Mouse (Mus musculus) CH12.LX (cell line): ENCODE measurements around the gene Eps8l3. TPM values are rescaled to one million over a fixed set of nuclear protein-coding genes. Genes with fewer than 3 reads are reported as not detected.

Experiments used
- DNase-seq: peaks from one replicate; pipeline ENCODE4 v3.0.0-alpha.2; 2013; ENCODE audit errors: extremely low read depth
- H3K27ac ChIP-seq: 2 replicates; pipeline ENCODE4 v1.5.1; 2012; ENCODE audit warnings: low read depth, mild to moderate bottlenecking, control low read depth, moderate library complexity; ENCODE audit not compliant: insufficient read depth
- H3K27me3 ChIP-seq: replicated peaks from 2 replicates; pipeline ENCODE3; 2012; ENCODE audit warnings: inconsistent platforms
- H3K36me3 ChIP-seq, 2 experiments: replicated peaks in 1 of 2; 2 replicates each; pipeline versions ENCODE3 to v1.6.1; 2012; ENCODE audit warnings: inconsistent platforms in 1 of 2, low read length in 1 of 2, mild to moderate bottlenecking in 1 of 2, mixed read lengths in 1 of 2, moderate library complexity in 1 of 2; ENCODE audit not compliant: control insufficient read depth in 1 of 2, insufficient read depth in 1 of 2
- H3K4me1 ChIP-seq, 2 experiments: 2 replicates each; pipeline ENCODE4 v1.6.1; 2012; ENCODE audit warnings: inconsistent platforms in 1 of 2, moderate library complexity in 1 of 2; ENCODE audit not compliant: insufficient read depth in 2 of 2, control insufficient read depth in 1 of 2
- H3K4me2 ChIP-seq: 2 replicates; pipeline ENCODE4 v1.6.1; 2012; ENCODE audit warnings: low read depth, mild to moderate bottlenecking, control low read depth; ENCODE audit not compliant: poor library complexity, insufficient read depth, severe bottlenecking
- H3K4me3 ChIP-seq, 3 experiments: fragments of 150-350 bp in 1 of 3; sonication (generic) in 1 of 3; replicated peaks in 1 of 3; 2 replicates each; pipeline versions ENCODE3 to v1.5.1; 2011 to 2012; ENCODE audit warnings: low read depth in 2 of 3, low read length in 2 of 3, mild to moderate bottlenecking in 2 of 3, moderate library complexity in 2 of 3, control low read depth in 1 of 3, improper control_type of control experiment in 1 of 3, inconsistent platforms in 1 of 3, mixed read lengths in 1 of 3; ENCODE audit not compliant: poor library complexity in 1 of 3
- H3K79me2 ChIP-seq: replicated peaks from 2 replicates; pipeline ENCODE4 v1.6.1; 2012; ENCODE audit warnings: mild to moderate bottlenecking, moderate library complexity; ENCODE audit not compliant: control insufficient read depth, poor library complexity, insufficient read depth, severe bottlenecking; ENCODE audit errors: extremely low read depth
- H3K9ac ChIP-seq: 2 replicates; pipeline ENCODE4 v1.6.1; 2012; ENCODE audit warnings: low read depth, mild to moderate bottlenecking, control low read depth, moderate library complexity; ENCODE audit not compliant: insufficient read depth
- H3K9me3 ChIP-seq: replicated peaks from 2 replicates; pipeline ENCODE3; 2012; ENCODE audit warnings: low read length, inconsistent platforms, mixed read lengths
- EP300 ChIP-seq: IDR thresholded peaks from 2 replicates; pipeline ENCODE4 v1.6.1; 2011; ENCODE audit warnings: low read length, improper control_type of control experiment
- MAX ChIP-seq: IDR thresholded peaks from 2 replicates; pipeline ENCODE4 v1.6.1; 2011; ENCODE audit warnings: low read length, improper control_type of control experiment
- MYC ChIP-seq: IDR thresholded peaks from 2 replicates; pipeline ENCODE4 v1.6.1; 2011; ENCODE audit warnings: low read depth, mild to moderate bottlenecking, improper control_type of control experiment, low read length
- SMC3 ChIP-seq: IDR thresholded peaks from 2 replicates; pipeline ENCODE4 v1.6.1; 2011; ENCODE audit warnings: low read depth, low read length, improper control_type of control experiment
- UBTF ChIP-seq: IDR thresholded peaks from 2 replicates; pipeline ENCODE4 v1.6.1; 2012; ENCODE audit warnings: low read depth, mild to moderate bottlenecking, inconsistent platforms, low read length, improper control_type of control experiment, moderate library complexity
- dilution Hi-C: fragments of 300-500 bp; cut with MboI; formaldehyde crosslinking; loops from 2 replicates; pipeline ENCODE4 v1.14.3; 2020; ENCODE audit warnings: low sequenced_read_pairs; ENCODE audit not compliant: extremely low pct_unique_long_range_greater_than_20kb, extremely low pct_ligation_motif_present
- in situ Hi-C: fragments of 300-500 bp; cut with MboI; formaldehyde crosslinking; loops from 3 replicates; pipeline ENCODE4 v1.14.3; 2019; ENCODE audit warnings: low sequenced_read_pairs, low pct_ligation_motif_present, low pct_unique_long_range_greater_than_20kb, mixed read lengths
- polyA plus RNA-seq: library from polyadenylated mRNA; unstranded; fragments of >175 nt; gene quantifications from 2 replicates; pipeline ENCODE4 v1.2.1, GENCODE M21; 2012; ENCODE audit warnings: low read depth; ENCODE audit not compliant: insufficient read length
- total RNA-seq, 2 experiments: library from RNA; depleted of rRNA; stranded (reverse); fragments of 300-350 nt in 1 of 2; fragments of >200 nt in 1 of 2; gene quantifications; 2 replicates each; pipeline ENCODE4 v1.2.3; 2012 to 2014

Gene Eps8l3
- total and polyA plus RNA-seq, 3 experiments: not detected

- TF ChIP-seq UBTF (no peak), MAX (no peak), EP300 (no peak), MYC (no peak), SMC3 (no peak)
Observed at GRCm38 (mm10) chr3:107941261-107941660, 64.2 kb downstream of the Eps8l3 start.

More at GRCm38 (mm10) chr3:107941261-107941660, 64.2 kb downstream of the Eps8l3 start:
- peaks cover 3% of the 10 kb centered on the region for H3K9me3 ChIP-seq
- no peaks in the 10 kb centered on the region for H3K36me3 ChIP-seq
- no peak overlapping the region for H3K4me2 ChIP-seq
- no peak overlapping the region for H3K9ac ChIP-seq
- in situ Hi-C loops (loop anchor here (5.0 kb wide), 1 partner anchor 126 kb away; no protein-coding TSS in a partner anchor), dilution Hi-C loops (no loop called here)
- no peak overlapping the region for H3K4me3 ChIP-seq
- peaks cover 2% of the 10 kb centered on the region for H3K27me3 ChIP-seq
- H3K79me2 ChIP-seq: no peaks in the 10 kb centered on the region
- H3K27ac ChIP-seq: no peak overlapping the region
- H3K4me1 ChIP-seq: peaks cover 8 to 13% of the 10 kb centered on the region in 2 experiments
- no peak for DNase-seq

Other genes with a start within 250 kb of the Eps8l3 start
- not detected in 2 replicates for gene Gm10961, start 245.9 kb upstream of the Eps8l3 start, total RNA-seq (2012; rRNA removed)
- gene Gm10961, start 245.9 kb upstream of the Eps8l3 start, total RNA-seq (2014; rRNA removed): not detected in 2 replicates
- gene Gm10961, start 245.9 kb upstream of the Eps8l3 start, polyA plus RNA-seq: not detected in 2 replicates
- 21.4 and 28.2 TPM in 2 replicates for gene Strip1, start 245.5 kb upstream of the Eps8l3 start, total RNA-seq (2012; rRNA removed)
- 16.5 and 18.4 TPM in 2 replicates for gene Strip1, start 245.5 kb upstream of the Eps8l3 start, total RNA-seq (2014; rRNA removed)
- gene Strip1, start 245.5 kb upstream of the Eps8l3 start, polyA plus RNA-seq: 25.1 and 27.0 TPM in 2 replicates
- gene Ahcyl1, start 180.7 kb upstream of the Eps8l3 start, total RNA-seq (2012; rRNA removed): 27.3 and 31.3 TPM in 2 replicates
- 22.7 and 32.5 TPM in 2 replicates for gene Ahcyl1, start 180.7 kb upstream of the Eps8l3 start, total RNA-seq (2014; rRNA removed)
- 83.4 and 86.4 TPM in 2 replicates for gene Ahcyl1, start 180.7 kb upstream of the Eps8l3 start, polyA plus RNA-seq
- gene Csf1, start 116.8 kb upstream of the Eps8l3 start, total RNA-seq (2012; rRNA removed): 2.5 and 3.4 TPM in 2 replicates
- 2.9 and 3.4 TPM in 2 replicates for gene Csf1, start 116.8 kb upstream of the Eps8l3 start, total RNA-seq (2014; rRNA removed)
- gene Csf1, start 116.8 kb upstream of the Eps8l3 start, polyA plus RNA-seq: 15.0 and 17.4 TPM in 2 replicates
- gene Gstm5, start 18.6 kb downstream of the Eps8l3 start, total RNA-seq (2012; rRNA removed): 3.3 and 4.9 TPM in 2 replicates
- 2.2 and 4.2 TPM in 2 replicates for gene Gstm5, start 18.6 kb downstream of the Eps8l3 start, total RNA-seq (2014; rRNA removed)
- 4.2 and 5.2 TPM in 2 replicates for gene Gstm5, start 18.6 kb downstream of the Eps8l3 start, polyA plus RNA-seq
- gene Gstm7, start 54.6 kb downstream of the Eps8l3 start, total RNA-seq (2012; rRNA removed): not detected in 2 replicates
- gene Gstm7, start 54.6 kb downstream of the Eps8l3 start, total RNA-seq (2014; rRNA removed): not detected in 2 replicates
- gene Gstm7, start 54.6 kb downstream of the Eps8l3 start, polyA plus RNA-seq: not detected in 2 replicates
- gene Gstm6, start 66.5 kb downstream of the Eps8l3 start, total RNA-seq (2012; rRNA removed): 0.17 TPM in 1 of 2 replicates, not detected in the other
- 0.35 TPM in 1 of 2 replicates, not detected in the other for gene Gstm6, start 66.5 kb downstream of the Eps8l3 start, total RNA-seq (2014; rRNA removed)
- gene Gstm6, start 66.5 kb downstream of the Eps8l3 start, polyA plus RNA-seq: 0.44 TPM in 1 of 2 replicates, not detected in the other
- gene Gstm3, start 92.1 kb downstream of the Eps8l3 start, total RNA-seq (2012; rRNA removed): not detected in 2 replicates
- gene Gstm3, start 92.1 kb downstream of the Eps8l3 start, total RNA-seq (2014; rRNA removed): not detected in 2 replicates
- not detected in 2 replicates for gene Gstm3, start 92.1 kb downstream of the Eps8l3 start, polyA plus RNA-seq
- 0.13 TPM in 2 replicates for gene Gstm2, start 109.2 kb downstream of the Eps8l3 start, total RNA-seq (2012; rRNA removed)
- not detected in 2 replicates for gene Gstm2, start 109.2 kb downstream of the Eps8l3 start, total RNA-seq (2014; rRNA removed)
- 0.49 and 0.53 TPM in 2 replicates for gene Gstm2, start 109.2 kb downstream of the Eps8l3 start, polyA plus RNA-seq
- 0.25 TPM in 1 of 2 replicates, not detected in the other for gene Gstm1, start 140.7 kb downstream of the Eps8l3 start, total RNA-seq (2012; rRNA removed)
- gene Gstm1, start 140.7 kb downstream of the Eps8l3 start, total RNA-seq (2014; rRNA removed): 0.24 and 0.35 TPM in 2 replicates
- 5.4 and 8.8 TPM in 2 replicates for gene Gstm1, start 140.7 kb downstream of the Eps8l3 start, polyA plus RNA-seq
- 4.5 and 7.0 TPM in 2 replicates for gene Gstm4, start 167.7 kb downstream of the Eps8l3 start, total RNA-seq (2012; rRNA removed)
- gene Gstm4, start 167.7 kb downstream of the Eps8l3 start, total RNA-seq (2014; rRNA removed): 2.0 and 2.9 TPM in 2 replicates
- gene Gstm4, start 167.7 kb downstream of the Eps8l3 start, polyA plus RNA-seq: 19.1 and 22.1 TPM in 2 replicates
- 55.8 and 60.5 TPM in 2 replicates for gene Ampd2, start 209.4 kb downstream of the Eps8l3 start, total RNA-seq (2012; rRNA removed)
- gene Ampd2, start 209.4 kb downstream of the Eps8l3 start, total RNA-seq (2014; rRNA removed): 28.3 and 28.6 TPM in 2 replicates
- 82.5 and 85.9 TPM in 2 replicates for gene Ampd2, start 209.4 kb downstream of the Eps8l3 start, polyA plus RNA-seq
- gene Gnat2, start 215.6 kb downstream of the Eps8l3 start, total RNA-seq (2012; rRNA removed): 15.5 and 17.5 TPM in 2 replicates
- gene Gnat2, start 215.6 kb downstream of the Eps8l3 start, total RNA-seq (2014; rRNA removed): 10.1 and 11.2 TPM in 2 replicates
- 13.3 and 14.8 TPM in 2 replicates for gene Gnat2, start 215.6 kb downstream of the Eps8l3 start, polyA plus RNA-seq